Mouse (Mus musculus) layer of hippocampus, adult 2 months (tissue): ENCODE results near the gene Ddx24. TPM values are rescaled to one million over a fixed set of nuclear protein-coding genes. Genes with fewer than 3 reads are reported as not detected.

Experiments
- DNase-seq, 2 experiments: peaks; one replicate each; pipeline ENCODE4 v3.0.0; 2022; ENCODE audit warnings: low spot score in 2 of 2
- H3K27ac ChIP-seq: fragments of 200-600 bp; 2 replicates; pipeline ENCODE4 v1.8.1; 2022
- H3K4me3 ChIP-seq: fragments of 200-600 bp; 2 replicates; pipeline ENCODE4 v1.8.1; 2022; ENCODE audit warnings: mild to moderate bottlenecking
- CTCF ChIP-seq: fragments of 200-600 bp; conservative IDR thresholded peaks from 2 replicates; pipeline ENCODE4 v1.8.1; 2022; ENCODE audit warnings: antibody characterized with exemption, mild to moderate bottlenecking, moderate library complexity
- total RNA-seq, 2 experiments: library from RNA; stranded (reverse); gene quantifications; 2 replicates each; pipeline ENCODE4 v1.2.3; 2021

Ddx24 gene
- total RNA-seq, 2 experiments from 2014 or later: 235 to 239 TPM

DNA sequence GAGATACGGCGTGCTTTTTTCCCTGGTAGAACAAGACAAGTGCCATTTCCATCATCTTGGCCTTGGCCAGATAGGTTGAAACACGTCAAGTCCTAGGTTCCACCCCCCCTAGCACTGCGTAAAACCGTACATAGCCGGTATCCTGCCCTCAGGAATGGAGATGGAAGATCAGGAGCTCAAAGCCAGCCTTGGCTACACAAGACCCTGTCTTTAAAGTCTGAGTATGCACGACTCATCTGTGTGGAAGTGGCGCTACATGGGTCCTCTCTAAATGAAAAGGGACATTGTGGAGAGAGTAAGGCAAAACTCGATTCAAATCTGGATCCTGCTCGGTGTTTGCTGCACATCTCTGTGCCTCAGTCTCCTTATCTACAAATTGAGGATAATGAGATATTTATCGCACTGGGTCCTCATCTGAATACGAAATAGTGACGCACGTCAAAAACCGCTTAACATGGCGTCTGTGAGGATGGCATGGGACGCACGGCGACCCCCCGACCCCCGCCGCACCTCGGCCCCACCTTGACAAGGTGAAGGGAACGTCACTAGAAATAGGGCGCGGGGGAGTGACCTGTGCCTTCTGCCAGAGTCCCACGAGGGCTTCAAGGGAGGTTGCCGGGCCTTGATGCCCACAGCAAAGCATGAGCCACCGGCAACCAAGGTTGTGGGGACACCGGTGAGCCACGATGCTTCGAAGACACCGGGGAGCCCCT is 458 bp downstream of the Ddx24 start:
- no peak for TF ChIP-seq CTCF
- peak overlapping the region; percentile 98 for H3K4me3 ChIP-seq
- peak overlapping the region; percentile 95 for H3K27ac ChIP-seq
- DNase-seq: peak in 1 of 2 experiments; percentile 36

DNA sequence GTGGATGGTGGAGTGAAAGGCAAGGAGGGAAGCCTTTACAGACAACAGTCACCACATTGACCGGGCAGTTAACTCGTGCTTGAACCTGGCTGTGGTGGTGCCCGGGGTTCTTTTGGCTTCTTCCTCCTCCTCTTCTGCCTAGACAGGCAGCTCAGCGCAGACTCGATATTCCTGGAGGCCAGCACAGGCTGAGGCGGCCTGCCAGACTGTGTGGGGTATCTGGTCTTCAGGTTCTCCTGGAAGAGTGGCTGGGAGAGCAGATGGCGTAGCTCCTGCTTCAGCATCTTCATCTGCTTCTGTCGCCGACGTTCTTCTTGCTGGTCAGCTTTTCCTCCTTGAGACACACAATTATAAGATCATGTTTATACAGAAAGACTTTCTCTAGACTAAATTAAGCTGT is 17.5 kb downstream of the Ddx24 start:
- Histone ChIP-seq H3K27ac (no peak overlapping the region; the same call in 1 of the 2 replicates), H3K4me3 (no peak overlapping the region)
- DNase-seq: peak; percentile 45 to 48
- TF ChIP-seq CTCF: no peak

DNA sequence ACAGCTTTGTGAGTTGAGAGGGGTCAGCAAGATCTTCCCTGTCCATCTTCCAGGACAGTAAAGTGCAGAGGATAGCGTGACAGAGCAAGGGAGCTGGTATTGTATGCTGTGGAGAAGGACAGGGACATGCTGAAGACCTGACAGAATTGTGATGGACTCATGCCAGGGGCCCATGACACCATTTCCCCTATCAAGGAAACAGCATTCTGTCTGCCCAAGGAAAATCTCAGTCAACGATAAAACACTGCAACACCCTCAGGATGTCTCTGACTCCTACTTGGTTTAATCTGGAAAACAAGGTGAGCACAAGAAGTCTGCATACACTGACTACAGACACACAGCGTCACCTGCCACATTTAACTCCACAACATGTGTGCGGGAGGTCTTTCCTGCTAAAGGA is 17.9 kb downstream of the Ddx24 start, which contains the start of gene 9330161L09Rik:
Gene 9330161L09Rik (minus strand): TSS at position 101 of the 400 bp plus-strand sequence.
- TF ChIP-seq CTCF: no peak
- DNase-seq: no peak
- peak within 1 kb of the TSS; percentile 14; the same call in 1 of the 2 replicates for H3K27ac ChIP-seq
- no peak within 1 kb of the TSS for H3K4me3 ChIP-seq

DNA sequence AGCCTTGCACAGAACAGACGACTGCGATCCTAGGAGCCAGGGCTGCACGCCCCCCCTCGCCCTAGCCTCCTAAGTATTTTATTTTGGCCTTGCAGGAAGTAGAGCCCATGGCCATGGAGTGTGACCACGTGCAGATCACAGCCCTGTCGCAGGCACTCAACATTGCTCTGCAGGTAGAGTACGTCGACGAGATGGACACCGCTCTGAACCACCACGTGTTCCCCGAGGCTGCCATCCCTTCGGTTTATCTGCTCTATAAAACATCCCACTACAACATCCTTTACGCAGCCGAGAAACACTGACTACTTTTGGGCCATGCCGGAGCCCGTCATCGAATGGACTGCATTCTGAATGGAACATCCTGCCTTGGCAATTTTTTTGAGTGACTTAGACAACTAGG is 21.5 kb downstream of the Ddx24 start:
- no peak for TF ChIP-seq CTCF
- no peak for DNase-seq
- H3K27ac ChIP-seq: no peak overlapping the region
- no peak overlapping the region for H3K4me3 ChIP-seq

DNA sequence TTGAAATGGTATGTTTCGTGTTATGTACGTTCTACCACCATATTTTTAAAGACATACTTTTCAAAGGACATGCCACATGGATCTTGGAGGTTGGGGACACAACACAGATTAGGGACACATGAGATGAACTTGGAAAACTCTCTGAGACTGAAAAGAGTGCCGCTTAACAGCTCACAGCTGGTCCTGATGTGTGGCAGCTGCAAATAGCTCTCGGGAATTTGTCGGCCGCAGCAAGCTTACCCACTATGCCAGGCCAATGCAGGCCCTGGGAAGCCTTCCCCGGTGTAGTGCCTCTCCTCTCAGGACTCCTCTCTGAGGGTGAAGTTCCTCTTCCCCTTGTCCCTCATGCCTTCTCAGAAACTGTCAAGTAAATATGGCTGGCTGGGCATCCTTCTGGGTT is 28.9 kb downstream of the Ddx24 start:
- TF ChIP-seq CTCF: no peak
- no peak overlapping the region for H3K27ac ChIP-seq
- DNase-seq: no peak
- no peak overlapping the region for H3K4me3 ChIP-seq

DNA sequence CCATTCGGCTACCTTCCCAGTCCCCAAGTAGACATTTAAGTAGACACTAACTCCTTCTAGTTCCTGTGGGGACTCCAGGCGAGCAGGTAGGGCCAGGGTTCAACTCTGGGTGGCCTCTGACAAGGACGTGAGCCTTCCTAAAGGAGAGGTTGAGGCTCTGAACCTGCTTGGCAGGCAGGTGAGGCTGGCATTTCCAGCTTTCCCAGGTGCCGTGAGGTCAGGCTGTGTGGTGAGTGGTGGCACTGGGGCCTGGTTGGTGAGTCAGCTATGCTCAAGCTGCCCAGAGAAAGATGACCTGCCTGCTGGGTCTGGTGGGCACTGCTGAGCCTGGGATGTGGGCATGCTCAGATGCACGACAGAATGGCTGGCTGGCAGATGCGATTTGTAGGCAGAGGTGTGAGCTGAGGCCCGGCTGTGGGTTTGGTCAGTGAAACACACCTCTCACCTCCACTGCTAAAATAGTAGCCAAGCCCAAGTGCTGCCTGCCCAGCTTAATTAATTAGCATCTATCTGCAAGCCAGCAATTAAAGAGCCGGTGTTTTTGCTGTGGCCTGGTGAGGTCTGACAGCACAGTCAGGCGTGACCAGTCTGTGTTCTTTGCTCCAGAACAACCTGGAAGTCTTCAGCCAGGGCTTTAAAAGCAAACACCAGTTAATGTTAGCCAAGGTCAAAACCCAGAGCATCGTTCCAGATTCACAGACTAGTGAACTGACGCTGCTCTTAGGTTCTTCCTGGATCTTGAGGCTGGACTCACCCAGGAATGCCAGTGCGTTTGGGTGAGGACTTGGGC is 29.9 kb downstream of the Ddx24 start:
- Histone ChIP-seq H3K4me3 (no peak overlapping the region), H3K27ac (no peak overlapping the region)
- no peak for TF ChIP-seq CTCF
- no peak for DNase-seq

DNA sequence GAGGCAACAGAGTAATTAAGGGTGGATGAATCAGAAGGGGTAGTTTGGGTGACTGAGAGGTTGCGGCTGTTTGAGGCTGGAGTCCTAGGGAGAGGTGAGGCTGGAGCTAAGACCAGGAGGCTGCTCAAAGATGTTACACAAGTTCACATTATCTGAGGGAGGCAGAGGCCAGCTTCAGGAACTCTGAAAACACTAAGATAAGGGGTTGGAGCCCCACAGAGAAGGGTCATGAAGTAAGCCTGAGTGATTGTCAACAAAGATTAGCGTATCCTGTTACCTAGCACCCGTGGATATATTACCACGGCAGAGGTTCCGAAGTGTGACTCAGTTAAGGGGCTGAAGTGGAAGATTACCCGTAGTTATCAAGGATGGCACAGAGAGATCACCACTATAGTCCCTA is 32.1 kb downstream of the Ddx24 start:
- TF ChIP-seq CTCF: no peak
- H3K27ac ChIP-seq: no peak overlapping the region
- no peak overlapping the region for H3K4me3 ChIP-seq
- no peak for DNase-seq

DNA sequence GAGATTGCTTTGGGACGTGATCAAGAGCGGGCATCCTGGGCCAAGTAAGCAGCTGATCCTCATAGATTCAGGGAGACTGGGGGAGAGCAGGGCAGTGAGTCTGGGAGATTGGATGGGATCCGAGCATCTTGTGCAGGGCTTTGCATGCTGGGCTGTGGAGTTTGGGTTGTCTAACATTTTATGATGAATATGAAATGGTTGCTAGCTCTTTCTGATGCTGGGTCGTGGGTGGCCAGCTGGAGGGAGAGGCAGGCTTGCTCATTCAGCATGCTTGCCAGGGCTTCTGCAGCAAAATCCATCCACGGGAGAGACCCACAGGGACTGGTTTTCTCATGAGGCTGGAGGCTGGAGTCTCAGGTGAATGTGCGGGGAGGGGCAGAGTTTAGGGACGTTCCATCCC is 34.5 kb downstream of the Ddx24 start:
- Histone ChIP-seq H3K4me3 (peak overlapping the region; percentile 48), H3K27ac (peak overlapping the region; percentile 95)
- TF ChIP-seq CTCF: no peak
- DNase-seq: peak; percentile 64 to 83

DNA sequence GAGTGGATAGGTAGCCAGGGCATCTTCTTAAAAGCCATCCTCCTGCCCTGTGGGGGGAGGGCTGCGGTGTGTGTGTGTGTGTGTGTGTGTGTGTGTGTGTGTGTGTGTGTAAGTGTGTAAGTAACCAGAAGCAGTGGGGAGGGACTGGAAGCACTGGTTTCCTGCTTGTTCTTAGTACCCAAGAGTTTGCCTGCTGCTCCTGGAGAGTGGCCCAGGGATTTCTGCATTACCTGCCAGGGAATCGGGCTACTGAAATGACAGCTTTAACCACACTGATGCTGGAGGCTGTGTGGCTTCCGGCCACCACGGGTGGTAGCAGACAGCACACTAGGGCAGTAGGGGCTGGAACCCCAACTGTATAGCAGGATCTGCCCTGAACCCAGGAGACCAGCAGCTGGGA is 35.6 kb downstream of the Ddx24 start:
- no peak for TF ChIP-seq CTCF
- peak overlapping the region; percentile 84 for H3K4me3 ChIP-seq
- DNase-seq: no peak
- peak overlapping the region; percentile 95 for H3K27ac ChIP-seq

DNA sequence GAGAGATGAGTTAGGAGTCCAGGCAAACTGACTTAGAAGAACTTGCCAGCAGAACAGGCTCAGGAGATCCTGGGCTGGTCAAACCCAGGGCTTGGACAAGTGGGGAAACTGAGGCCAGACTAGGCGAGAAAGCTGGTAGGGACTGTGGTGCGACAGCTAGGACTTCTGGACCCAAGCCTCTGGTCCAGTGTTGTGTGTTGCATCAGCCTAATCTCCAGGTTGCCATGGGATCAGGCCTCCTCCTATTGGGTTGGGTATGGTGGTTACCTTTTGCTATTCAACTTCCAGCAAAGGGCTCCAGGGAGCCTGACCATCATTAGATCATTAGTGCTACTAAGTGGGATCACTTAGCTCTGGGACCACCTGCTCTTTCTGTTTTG is 36.3 kb downstream of the Ddx24 start:
- Histone ChIP-seq H3K27ac (peak overlapping the region; percentile 95), H3K4me3 (peak overlapping the region; percentile 84)
- TF ChIP-seq CTCF: no peak
- no peak for DNase-seq

DNA sequence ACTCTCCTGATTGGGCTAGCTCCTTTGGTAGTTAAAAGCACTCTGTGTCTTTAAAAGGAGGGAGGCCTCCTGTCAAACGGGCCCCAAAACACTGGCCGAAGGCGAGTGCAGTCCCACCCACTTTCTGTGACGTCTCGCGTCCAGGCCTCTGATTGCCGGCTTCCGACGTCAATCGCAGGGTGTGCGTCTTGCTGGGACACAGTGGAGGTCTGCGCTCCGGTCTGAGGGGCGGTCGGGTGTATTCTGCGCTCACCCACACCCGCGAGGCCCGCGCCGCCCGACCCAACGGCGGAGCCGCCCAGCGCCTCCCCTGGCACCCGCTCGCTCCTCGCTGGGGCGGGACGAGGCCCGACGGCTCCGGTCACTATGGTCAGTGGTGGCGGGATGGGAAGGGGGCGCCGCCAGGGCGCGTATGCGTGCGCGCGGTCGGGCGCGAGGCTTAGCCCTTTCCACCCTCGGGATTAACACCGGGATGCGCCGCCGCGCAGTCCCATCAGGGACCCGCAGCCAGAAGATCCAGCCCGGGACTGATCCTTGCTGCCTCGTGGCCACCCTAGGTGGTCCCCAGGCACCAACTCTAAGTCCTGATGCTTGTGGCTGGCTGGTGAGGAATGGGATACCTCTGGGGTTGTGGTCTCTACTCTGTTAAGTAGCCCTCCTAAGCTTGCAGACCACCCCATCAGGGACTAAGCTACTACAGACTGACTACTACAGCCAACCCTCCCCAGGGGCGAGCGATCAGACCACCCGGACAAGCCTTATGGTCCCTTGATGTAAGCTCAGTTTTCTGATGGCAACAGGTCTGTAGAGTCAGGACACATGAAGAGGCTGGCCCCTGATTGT is 36.9 kb downstream of the Ddx24 start, which contains the start of gene Otub2:
Gene Otub2 (plus strand): TSS at position 178 of the 843 bp plus-strand sequence.
- Histone ChIP-seq H3K27ac (peak within 1 kb of the TSS; percentile 95), H3K4me3 (peak within 1 kb of the TSS; percentile 84)
- DNase-seq: peak; percentile 98
- peak; percentile 34 for TF ChIP-seq CTCF

DNA sequence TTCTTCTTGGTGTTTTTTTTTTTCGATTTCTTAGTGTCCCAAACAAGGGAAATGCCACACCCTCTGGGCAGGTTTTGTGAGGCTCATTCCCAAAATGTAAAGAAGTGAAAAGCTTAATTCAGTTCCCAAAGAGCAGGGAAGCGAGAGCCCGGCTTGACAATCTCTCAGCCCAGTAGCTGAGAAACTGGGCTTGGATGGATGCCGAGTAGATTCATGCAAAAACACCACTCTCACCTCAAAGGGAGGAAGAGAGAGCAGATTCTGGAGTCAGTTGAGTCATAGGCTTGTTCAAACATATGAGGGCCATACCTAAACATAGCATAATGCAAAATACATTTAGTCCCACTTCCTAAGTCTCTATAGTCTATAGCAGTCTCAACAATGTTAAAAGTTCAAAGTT is 45.4 kb downstream of the Ddx24 start:
- no peak overlapping the region for H3K27ac ChIP-seq
- H3K4me3 ChIP-seq: no peak overlapping the region
- no peak for DNase-seq
- no peak for TF ChIP-seq CTCF

DNA sequence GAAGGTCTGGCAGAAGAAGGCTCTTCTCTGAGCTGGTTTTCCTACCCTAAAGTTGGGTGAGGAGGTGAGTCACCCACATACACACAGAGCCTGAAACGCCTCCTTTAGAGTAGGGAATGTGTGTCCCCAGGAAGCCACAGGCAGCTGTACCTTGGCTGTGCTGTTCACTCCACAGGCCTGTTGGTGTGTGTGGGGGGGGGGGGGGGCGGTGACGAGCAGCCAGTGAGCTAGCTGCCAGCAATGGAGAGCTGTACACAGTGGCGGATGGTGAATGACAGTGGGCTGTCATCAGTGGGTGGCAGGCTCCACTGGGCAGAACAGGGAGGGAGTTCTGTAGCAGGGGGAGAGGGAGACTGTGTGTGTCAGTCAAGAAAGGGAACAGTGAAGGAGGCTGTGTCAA is 48.9 kb downstream of the Ddx24 start:
- H3K27ac ChIP-seq: peak overlapping the region; percentile 89
- DNase-seq: peak in 1 of 2 experiments; percentile 74
- H3K4me3 ChIP-seq: peak overlapping the region; percentile 36; the same call in 1 of the 2 replicates
- TF ChIP-seq CTCF: no peak
